Mouse (Mus musculus) E14TG2a.4 (cell line): ENCODE measurements around the gene Ttc39b.

Experiments
- CTCF ChIP-seq: conservative IDR thresholded peaks from 2 replicates; pipeline ENCODE4 v1.5.1; 2014; ENCODE audit warnings: low read length
- NANOG ChIP-seq: IDR thresholded peaks from 2 replicates; pipeline ENCODE4 v1.6.1; 2014; ENCODE audit warnings: borderline replicate concordance, low read length, mixed read lengths

DNA sequence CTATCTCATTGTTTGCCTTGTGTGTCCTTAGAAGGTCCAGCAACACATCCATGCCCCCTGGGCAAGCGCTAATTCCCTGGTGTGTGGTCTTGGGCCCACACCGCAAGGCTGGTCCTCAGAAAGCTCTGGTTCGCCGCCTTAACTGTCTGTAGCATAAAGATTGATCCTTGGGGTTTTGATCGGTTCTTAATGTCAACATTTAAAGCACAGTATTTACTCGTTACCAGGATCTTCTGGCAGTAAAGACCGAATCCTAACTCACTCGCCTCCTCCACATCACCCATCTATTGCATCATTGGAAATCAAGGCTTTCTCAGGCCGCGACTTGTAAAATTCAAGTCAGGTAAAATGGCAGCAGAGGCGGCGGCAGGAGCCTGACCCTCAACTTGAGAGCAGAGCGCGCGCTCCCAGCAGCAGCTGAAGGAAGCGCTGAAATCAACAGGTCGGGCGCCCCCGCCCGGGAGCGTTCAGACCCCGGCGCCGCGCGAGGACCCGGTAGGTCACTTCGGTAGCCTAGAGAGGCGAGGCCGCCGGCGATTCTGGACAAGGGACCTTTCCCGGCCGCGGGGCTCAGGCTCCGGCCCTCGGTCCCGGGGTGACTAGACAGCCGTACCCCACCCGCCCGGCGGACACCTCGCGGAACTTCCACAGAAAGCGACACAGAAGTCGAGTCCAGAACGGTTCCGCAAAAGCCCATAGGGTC lies 703 bp downstream of the Ttc39b start:
- TF ChIP-seq CTCF (no peak), NANOG (no peak)
